ENCODE assay signal across 3 mouse cellular contexts in genomic region chr6:115871318-115871717, GRCm38 (mm10). TPM values are rescaled to one million over a fixed set of nuclear protein-coding genes. Genes with fewer than 3 reads are reported as not detected.
"Had no signal": no experiment of that assay in that cellular context is flagged by ENCODE, and none has a peak within 500 bp of the region (broad histone marks: within the 10 kb centered on the region; RNA-seq: fewer than 3 reads in every experiment).

No protein-coding gene starts in this region.

RNA-seq across cellular contexts. Expression of gene Efcab12, which starts 33.1 kb away (rescaled TPM):
- total RNA-seq: monocyte, adult 5-6 weeks had no signal
- polyA plus RNA-seq: liver, postnatal 0 days; myocyte had no signal
